Mouse (Mus musculus) monocyte, adult 2 months (primary cell): ENCODE data around the gene Scn2b.

Source experiments
- DNase-seq, 2 experiments: peaks; one replicate each; pipeline ENCODE4 v3.0.0; 2022; ENCODE audit warnings: low spot score in 2 of 2, low read depth in 1 of 2

Scn2b gene

DNA sequence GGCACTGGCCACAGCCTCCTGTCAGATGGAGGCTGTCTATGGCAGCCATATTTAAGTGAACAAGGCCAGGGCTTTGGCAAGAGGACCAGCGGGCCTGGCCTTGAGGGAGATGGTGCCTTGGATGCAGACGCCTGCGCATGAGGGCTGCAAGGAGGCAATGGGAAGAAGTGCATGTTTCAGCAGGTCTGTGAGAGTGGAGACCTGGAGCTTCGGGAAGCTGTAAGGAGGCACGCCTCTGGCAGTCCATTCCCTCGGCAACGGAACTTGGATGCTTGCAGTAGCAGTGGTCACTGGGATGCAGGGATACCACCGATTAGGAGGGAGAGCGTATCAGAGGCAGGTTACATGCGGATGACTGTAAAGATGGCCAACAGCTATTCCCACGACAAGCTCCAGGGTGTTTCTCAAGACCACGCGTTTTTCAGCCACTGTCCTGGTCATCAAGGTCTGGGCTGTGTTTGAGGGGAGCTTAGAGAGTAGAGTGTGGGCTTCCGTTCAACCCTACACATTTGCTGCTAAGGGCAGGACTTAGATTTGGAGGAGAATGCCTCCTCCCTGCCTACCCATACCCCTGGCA is 2.5 kb downstream of the Scn2b start:
- no peak for DNase-seq

DNA sequence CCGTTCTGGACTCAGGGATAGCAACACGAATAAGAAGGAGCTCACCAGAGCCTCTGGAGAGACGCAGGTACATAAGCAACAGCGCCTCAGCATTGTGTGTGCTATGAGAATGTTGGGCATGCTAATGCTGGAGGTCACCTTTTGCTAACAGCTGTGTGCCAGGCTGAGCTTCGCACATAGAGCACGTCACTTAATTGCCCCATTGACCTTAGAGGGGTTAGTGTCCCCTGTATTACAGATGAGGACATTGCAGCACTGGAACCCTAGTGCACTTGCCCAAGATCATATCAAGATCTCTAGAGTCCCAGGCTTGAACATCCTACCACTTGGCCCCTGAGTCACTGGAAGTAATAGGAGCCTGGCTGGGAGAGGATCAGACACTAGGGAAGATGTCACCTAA is 3.0 kb downstream of the Scn2b start:
- DNase-seq = no peak

DNA sequence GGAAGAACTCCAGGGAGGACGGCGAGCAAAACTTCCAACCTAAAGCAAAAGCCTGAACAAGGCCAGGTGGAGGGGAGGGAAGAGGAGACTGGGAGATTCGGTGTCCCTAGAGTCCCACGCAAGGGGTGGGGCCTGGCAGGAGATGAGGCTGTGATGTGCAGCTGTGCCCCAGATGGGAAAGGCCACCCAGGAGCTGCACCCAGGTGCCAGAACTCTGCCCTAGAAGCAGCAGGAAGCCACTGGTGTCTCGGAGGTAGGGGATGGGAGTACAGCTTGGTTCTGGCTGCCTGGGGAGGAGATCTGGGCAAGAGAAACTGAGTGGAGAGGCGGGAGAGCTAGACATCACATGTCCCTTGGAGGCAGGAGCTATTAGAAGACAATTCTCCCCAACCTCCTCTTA is 3.4 kb downstream of the Scn2b start:
- DNase-seq = no peak

DNA sequence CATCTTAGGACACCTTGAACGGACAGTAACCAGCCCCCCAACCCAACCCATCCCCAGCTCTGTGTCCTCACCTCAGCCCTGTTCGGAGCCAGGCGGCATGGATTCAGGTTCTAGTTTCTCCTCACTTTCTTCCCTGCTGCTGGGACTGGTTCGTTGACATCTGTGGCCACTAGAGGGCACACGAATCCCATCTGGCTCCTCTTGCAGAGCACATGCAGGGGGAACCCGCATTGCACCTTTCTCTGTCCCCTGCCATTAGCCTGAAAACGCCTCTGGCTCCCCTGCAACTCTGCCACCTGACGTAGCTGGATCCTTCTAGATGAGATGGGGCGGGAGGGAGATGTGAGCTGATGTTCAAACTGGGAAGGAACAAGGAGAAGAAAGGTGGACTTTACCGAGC is 4.2 kb downstream of the Scn2b start:
- peak; percentile 40 to 69 for DNase-seq

DNA sequence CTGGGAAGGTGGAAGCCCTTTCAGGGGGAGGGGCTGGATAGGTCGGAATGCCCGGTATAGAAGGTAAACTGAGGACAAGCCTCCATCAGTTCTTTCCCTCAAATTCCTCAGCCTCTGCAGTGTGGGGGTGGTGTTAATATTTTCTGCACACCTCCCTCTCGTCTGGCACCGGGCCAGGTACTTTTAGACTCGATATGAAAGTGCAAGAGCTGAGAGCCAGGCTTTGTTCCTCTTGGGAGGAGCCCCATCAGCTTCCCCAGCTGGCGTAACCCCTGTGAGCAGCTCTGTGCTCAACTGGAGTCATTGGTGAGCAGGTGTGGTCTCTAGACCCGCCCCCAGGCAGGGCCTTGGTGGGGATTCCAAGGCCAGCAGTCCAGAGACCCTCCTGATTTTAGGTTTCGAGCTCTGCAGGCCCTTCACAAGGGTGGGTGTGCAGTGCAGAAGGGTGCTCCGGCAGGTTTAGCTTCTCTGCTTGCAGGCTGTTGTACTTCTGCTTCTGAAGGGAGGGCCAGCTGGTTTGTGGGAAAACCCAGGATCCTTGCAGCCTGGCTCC is 4.7 kb downstream of the Scn2b start:
- peak; percentile 63 to 84 for DNase-seq

DNA sequence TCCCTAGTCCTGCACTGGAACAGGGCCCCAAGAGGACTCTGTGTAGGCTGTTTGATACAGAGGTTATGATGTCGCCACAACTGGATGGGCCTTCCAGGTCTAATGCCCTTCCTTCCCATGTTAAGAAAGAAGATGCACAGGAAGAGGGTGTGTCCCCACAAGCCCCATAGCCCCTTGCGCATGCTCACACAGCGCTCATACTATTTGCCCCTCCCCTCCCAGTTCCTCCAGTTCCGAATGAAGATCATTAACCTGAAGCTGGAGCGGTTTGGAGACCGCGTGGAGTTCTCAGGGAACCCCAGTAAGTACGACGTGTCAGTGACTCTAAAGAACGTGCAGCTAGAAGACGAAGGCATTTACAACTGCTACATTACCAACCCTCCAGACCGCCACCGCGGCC is 7.6 kb downstream of the Scn2b start:
- DNase-seq = no peak

DNA sequence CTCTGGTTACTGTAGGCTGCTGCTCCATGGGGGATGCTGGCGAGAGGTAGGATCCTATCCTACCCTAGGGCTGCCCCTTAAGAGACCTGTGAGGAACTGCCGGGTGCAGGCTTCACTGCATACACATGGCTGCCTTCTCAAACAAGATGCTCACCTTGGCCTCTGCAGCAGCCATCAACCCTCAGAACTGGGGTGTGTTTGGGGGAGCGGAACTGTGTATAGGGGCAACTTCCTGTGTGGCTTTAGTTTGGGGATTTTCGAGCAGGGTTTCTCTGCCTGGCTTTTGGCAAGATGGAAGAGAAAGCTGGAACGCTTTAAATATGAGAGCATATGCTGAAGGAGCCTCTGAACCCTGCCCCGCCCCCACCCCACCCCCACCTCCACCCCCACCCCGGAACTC is 9.4 kb downstream of the Scn2b start:
- DNase-seq = no peak

DNA sequence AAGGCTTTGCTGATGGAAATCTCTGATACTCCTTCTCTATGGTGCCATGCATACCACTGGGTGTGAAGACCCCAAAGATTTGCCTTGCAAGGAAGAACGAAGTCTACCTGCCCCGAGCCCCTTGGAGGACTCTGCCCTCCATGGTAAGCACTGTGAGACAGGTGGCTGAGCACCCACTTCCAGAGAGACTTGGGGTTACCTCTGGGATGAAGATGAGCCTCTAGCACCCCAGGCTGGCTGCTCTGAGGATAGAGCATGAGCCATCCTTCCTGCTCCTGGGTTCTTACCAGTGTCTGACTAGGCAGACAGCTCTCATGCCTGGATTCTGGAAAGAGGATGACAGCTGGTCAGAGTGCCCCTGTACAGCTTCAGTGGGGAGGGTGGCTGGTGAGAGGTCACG is 12.5 kb downstream of the Scn2b start:
- DNase-seq = no peak

DNA sequence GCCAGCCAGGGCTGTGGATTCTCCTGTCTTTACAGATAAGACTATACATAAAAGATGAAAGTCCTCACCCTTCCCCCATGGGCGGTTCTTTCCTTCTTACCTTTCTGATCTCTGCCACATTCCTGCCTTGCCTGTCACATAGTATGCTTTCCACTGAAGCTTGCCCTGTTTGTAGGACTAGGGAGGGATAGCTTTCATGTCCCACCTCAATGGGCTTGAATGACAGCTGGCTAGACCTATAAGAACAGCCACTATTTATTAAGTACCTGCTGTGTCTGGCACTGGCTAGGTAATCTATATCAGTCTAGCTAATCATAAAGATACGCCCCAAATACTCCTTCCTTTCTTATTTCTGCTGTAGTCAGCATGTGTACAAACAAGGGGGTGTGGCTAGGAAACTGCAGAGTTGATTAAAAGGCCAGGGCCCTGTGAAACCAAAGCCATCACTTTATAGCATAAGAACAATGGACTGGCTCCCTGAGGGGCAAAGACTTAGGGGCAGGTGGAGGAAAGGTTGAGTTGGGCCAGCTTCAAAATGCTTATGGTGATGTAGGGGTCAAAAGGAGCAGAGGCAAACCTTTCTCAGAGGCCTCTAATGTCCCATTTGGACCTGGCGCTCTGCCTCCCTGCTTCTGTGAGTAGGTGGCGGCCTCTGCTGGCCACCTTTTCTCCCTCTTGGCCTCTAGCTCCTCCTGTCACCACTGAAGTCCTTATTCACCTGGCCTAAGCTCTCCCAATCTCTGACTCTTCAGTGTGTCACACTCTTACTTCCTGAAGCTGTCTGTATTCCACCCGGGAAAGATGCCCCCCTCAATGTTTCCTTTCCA is 16.1 kb downstream of the Scn2b start:
- peak in 1 of 2 experiments; percentile 30 for DNase-seq

DNA sequence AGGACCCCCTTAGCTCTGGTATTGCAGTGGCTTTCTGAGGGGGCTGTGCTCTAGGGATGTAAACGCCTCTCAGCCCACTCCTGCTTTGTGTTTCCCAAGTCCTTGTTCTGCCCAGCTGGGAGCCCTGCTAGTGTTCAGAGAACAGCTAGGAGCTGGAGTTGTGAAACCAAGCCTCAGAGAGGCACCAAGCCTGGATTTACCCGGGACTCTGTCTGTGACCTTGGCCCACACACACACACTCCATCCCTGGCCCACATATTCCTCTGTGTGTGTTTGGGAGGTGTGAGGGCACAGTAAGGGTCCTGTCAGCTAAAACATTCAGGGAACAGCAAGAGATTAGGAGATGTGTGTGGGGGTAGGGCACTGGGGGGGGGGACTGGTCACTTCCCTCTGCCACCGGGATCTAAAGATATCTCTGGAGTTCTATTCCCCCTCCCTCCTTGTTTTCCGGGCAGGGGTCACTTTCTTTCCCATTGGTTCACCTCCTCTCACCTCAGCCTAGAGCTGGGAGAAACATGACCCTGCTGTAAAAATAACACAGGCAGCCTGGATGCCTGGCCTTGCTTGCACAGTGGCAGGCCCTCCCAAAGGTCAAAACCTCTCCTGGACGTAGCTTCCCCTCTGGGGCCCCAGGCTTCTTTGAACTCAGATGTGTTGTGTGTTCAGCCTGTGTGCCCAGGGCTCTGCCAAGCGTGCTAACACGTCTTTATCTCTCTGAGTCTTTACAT is 19.0 kb downstream of the Scn2b start:
- DNase-seq = no peak

DNA sequence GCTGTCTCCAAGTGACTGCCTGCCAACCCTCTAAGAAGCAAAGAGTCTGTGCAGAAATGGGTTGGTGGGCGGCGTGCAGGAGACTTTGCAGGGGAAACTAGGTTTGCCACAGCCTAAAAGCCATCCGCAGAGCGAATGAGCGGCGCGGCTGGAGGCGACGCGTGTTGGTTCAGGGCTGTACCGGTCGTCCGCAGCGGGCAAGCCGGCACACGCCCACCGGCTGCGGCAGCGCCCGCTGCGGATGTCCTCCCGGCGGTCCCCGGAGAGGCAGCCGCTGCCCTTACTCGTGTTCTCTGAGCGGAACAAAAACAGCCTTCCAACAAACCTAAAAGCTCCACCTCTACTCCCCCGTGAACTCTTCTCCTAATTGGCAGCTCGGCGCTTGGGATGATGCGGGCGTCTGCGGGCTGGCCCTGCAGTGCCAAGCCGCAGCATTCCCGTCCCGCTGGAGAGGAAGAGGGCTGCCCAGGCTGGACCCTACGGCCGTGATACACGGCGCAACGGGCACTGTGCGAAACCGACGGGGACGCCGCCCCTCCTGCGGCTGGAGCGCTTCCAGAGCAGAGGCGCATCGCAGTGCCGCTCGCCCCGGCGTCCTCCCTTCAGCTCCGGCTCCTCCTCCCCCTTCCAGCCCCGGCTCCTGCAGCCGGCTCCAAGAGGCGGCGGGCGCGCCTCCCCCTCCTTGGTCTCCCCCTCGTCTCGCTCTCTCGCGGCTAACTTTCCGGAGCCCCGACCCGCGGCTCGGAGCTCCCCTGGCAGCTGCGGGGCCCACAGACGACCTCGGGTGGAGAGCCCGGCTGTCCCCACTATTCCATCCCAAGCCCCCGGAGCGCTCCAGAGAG is 20.8 kb downstream of the Scn2b start, which contains the start of gene Scn4b:
Gene Scn4b, plus strand, starts transcription at position 205 of the 842 bp plus-strand sequence.
- DNase-seq = no peak

DNA sequence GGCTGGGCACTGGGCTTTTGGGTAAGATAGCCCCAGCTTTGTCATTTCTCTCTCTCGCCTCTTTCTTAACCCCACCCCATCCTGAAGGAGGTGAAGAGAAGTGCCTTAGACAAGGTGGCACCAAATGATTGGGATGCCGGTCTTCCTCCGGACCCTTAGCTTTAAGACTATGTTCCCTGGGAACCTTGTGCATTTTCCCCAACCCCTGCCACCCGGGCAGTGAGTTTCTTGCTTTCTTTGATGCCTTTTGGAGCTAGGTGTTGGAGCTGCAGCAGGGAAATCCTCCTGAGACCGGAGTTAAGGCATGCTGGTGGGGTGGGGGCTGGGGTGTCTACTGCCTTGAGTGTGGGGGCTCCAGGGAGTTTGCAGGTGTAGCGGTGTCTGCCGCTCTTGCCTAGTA is 21.5 kb downstream of the Scn2b start:
- no peak for DNase-seq

DNA sequence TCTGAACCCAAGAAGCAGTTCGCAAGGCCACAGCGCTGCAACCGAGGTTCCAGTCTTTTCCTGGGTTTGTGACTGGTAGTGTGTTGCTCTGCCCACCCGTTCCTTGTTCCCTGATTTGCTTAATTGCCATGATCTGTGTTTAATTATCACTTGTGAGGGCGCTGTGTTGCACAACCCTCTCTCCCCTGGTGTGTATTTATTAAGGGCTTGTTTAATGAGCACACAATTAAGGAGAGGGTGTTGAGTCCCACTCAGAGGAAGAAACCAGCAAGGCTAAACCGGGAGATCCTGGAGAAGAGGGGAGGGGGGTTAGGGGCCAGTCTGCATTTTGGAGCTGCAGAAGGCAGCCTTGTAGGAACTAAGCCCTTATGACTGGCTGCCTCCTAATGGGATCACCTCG is 23.4 kb downstream of the Scn2b start:
- no peak for DNase-seq

DNA sequence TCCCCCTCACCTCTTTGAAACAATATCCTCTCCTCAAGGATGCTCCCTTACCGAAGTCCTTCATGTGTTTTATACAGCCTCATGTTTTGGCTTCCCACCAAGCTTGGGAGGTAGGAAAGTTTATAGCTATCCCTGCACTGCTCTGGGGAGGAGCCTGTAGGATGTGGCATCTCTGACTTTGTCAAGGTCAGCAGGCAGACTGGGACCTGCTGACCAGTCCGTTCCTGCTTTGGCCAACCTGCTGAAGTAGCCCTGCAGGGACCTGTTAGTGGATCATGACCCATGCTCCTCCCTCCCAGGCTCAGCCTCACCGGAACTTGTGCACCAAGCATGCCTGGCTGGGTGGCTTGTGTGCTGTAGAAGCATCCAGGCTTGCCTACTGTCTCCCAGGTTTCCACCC is 25.1 kb downstream of the Scn2b start:
- DNase-seq = no peak

DNA sequence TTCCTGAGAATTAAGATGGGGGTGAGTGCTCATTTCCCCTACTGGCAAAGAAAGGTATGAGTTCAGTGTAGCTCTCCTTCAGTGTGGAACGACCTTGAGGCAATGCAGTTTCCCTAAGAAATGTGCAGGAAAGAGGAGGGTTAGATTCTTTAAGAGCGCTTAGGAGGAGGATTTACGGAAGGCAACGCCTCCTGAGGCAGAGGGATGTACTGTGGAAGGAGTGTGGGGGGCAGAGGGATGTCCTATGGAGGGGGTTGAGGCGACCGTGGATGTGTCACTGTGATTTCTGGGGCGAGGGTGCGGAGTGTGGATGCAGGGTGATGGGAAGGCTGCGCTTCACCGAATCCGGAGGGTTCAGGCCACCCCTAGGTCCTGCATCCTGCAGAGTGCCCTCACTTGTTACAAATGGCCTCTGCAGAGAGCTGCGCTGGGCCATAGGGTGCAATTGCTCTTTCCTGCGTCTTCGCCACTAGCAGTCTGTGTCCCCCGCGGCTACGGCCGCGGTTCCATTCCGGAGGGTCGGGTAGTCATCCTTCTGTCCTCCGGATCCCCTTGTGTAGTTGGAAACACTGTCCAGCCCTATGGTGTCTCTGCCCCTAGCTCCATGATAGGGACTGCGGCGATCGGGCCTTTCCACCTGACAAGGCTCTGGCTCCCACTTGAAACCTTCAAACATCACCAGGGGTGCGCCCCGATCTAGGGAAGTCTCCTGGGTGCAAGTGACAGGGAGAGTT is 28.1 kb downstream of the Scn2b start:
- DNase-seq = no peak

DNA sequence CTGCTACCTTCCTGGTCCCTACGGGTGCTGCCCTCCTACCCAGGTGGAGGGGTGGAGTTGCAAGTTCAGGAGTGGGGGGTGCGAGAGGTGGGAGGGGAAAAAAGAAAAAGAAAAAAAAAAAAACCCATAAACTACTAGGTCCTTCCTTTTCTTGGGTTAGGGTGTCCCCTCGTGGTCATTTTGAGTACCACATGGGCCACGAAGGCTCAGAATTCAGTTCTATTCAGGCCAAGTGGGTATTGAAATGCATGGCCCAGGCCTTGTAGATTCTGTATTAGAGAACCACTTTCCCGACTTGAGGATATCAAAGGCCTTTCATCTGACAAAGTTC is 28.6 kb downstream of the Scn2b start:
- peak in 1 of 2 experiments; percentile 23 for DNase-seq

DNA sequence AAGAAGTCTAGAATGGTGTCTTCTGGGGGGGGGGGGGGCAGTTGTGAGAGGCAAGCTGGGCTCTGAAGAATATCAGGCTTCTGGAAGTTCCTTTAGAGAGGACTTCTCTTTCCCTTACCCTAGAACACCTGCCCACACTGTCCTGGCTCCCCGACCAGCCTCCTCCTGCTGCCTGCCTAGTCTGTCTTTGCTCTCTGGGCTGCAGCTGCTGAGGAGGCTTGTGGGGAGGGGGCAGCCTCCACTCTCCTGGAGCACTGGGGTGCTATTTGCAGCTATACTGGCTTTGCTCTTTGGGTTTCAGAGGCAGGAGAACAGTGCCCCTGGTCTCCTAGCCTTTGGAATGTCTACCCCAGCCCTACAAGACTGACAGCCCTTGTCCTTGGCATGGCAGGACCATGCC is 33.4 kb downstream of the Scn2b start:
- no peak for DNase-seq

DNA sequence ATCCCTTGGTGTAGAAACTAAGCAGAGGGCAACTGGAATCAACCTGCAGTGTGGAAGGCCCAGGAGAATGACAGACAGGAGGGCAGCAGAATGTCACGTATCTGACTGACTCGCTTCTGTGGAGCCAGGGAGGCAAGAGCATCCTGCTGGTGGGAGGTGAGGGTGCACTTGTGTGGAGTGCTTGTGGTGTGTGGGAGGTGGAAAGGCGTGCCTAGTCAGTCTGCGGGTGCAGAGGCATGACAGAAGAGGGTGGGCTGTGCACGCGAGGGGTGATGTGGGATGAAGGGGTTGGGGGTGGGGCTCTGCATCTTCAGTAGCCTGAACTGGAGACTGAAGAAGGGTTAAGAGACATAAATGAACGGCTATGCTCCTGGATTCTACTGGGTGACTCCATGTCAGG is 35.8 kb downstream of the Scn2b start:
- DNase-seq = no peak

DNA sequence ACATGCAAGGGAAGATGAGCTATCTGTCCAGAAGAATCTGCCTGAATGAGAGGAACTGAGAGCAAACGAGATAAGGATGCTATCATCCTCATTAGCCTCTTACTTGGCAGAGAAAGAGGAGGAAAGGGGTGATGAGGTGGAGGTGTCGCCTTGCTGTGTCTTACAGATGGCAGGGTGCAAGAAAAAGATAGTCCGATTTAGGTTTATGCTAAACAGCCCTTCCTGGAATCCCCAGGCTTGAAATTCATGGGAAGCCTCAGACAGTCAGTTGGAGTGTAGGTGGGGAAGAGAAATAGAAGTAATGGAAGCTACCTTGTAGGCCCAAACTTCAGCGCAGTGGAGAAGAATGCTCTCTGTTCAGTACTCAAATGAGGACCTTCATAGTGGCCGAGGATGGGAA is 50.3 kb downstream of the Scn2b start:
- DNase-seq = no peak

DNA sequence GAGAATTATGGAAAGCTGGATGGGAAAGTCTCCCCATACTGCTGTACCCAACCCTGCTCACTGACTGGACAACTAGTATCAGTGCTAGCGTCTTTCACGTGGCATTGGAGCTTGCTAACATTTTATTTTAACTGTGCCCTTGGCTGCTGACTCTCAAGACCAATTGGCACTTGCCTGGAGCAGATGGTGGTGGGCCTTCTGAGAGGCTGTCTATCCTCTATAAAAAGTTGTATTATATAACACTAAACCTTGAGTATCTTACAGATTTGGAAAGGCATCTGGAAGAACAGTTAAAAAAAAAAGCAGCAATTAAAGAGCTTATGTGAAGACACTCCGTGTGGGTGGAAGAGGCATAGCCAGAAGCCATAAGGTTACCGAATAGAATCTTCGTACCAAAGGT is 52.6 kb downstream of the Scn2b start:
- no peak for DNase-seq
